Mouse (Mus musculus) intestine, postnatal 0 days (tissue): ENCODE measurements around the gene Zfp638. TPM values are rescaled to one million over a fixed set of nuclear protein-coding genes. Genes with fewer than 3 reads are reported as not detected.
"Not testable (repeated sequence)": the region's sequence is repeated elsewhere in the genome, so short reads cannot be mapped to it uniquely, and the experiment has no call there.

ENCODE experiments used
- ATAC-seq: fragments of 200-750 bp; cut with Nextera tagmentation; 2 replicates; pipeline ENCODE4 v1.8.0; 2017; ENCODE audit warnings: mild to moderate bottlenecking, moderate TSS enrichment, moderate library complexity
- H3K27ac ChIP-seq: fragments of 300-500 bp; sonication (generic); 2 replicates; pipeline ENCODE4 v1.5.1; 2014; ENCODE audit warnings: mild to moderate bottlenecking, low read depth, low read length, moderate library complexity
- H3K27me3 ChIP-seq: fragments of 300-500 bp; sonication (generic); replicated peaks from 2 replicates; pipeline ENCODE4 v1.6.1; 2014; ENCODE audit warnings: low read length, mixed read lengths; ENCODE audit not compliant: control insufficient read depth, insufficient read depth
- H3K36me3 ChIP-seq: fragments of 300-500 bp; sonication (generic); 2 replicates; pipeline ENCODE4 v1.6.1; 2014; ENCODE audit warnings: mild to moderate bottlenecking, moderate library complexity; ENCODE audit not compliant: control insufficient read depth, insufficient read depth
- H3K4me1 ChIP-seq: fragments of 300-500 bp; sonication (generic); replicated peaks from 2 replicates; pipeline ENCODE4 v1.6.1; 2014; ENCODE audit warnings: antibody characterized with exemption, low read length, mixed read lengths; ENCODE audit not compliant: control insufficient read depth, insufficient read depth
- H3K4me2 ChIP-seq: fragments of 300-500 bp; sonication (generic); replicated peaks from 2 replicates; pipeline ENCODE4 v1.6.1; 2014; ENCODE audit warnings: low read depth, mild to moderate bottlenecking, moderate library complexity
- H3K4me3 ChIP-seq: fragments of 300-500 bp; sonication (generic); 2 replicates; pipeline ENCODE4 v1.5.1; 2014; ENCODE audit warnings: low read depth, low read length
- H3K9ac ChIP-seq: fragments of 300-500 bp; sonication (generic); 2 replicates; pipeline ENCODE4 v1.6.1; 2014; ENCODE audit warnings: mild to moderate bottlenecking, low read depth, low read length
- H3K9me3 ChIP-seq: fragments of 300-500 bp; sonication (generic); 2 replicates; pipeline ENCODE4 v1.6.1; 2016; ENCODE audit warnings: mixed run types; ENCODE audit not compliant: control insufficient read depth
- CTCF ChIP-seq: sonication (generic); IDR thresholded peaks from 2 replicates; pipeline ENCODE4 v1.5.1; 2016; ENCODE audit warnings: low read depth, mild to moderate bottlenecking, control low read depth, antibody characterized with exemption, moderate library complexity
- WGBS: fragments of 180-500 bp; shearing (Covaris S2); extraction: QIAGEN DNeasy Blood & Tissue Kit; methylation state at CpG from one replicate; pipeline ENCODE4 v1.1.7; 2014; 5-methylcytosine and 5-hydroxymethylcytosine counted together
- polyA plus RNA-seq: library from polyadenylated mRNA; unstranded; fragments of >200 nt; fragmentation: Nextera tagmentation; extraction: Ambion mirVana; gene quantifications from 2 replicates; pipeline ENCODE4 v1.2.1, GENCODE M21; 2015

Gene Zfp638
- polyA plus RNA-seq, 1 experiment from 2014 or later, result 21.5 TPM

DNA sequence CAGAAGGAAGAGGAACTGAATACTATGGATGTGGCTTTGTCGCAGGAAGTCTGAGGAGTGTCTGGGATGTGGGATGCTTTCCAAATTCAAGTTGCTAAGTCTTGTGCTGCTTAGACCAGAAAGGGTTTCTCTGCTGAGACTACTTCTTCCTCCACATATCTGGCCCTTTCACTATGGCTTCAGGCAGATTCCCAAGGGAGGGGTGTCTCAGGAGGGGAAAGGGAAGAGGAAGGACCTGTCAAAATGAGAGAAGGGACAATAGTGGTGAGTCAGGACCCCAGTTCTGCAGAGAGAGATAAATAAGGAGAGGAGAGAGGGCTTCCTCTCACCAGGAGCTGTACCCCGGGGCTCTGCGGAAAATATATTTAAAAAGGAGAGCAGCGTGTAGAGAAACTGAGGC is 153.1 kb downstream of the Zfp638 start:
- no peaks in the 10 kb centered on the region for H3K36me3 ChIP-seq
- no peak for ATAC-seq
- no peak overlapping the region for H3K9ac ChIP-seq
- TF ChIP-seq CTCF, result no peak
- 0 out of 2 replicates have a peak overlapping the region, but pooled peaks have one; percentile 17 for H3K4me2 ChIP-seq
- no peaks in the 10 kb centered on the region for H3K9me3 ChIP-seq
- 64% methylated on average over 4 of the region's 4 CpGs for WGBS
- peak overlapping the region; percentile 36 for H3K4me3 ChIP-seq
- H3K27ac ChIP-seq, result no peak overlapping the region
- H3K27me3 ChIP-seq, result peaks cover 12% of the 10 kb centered on the region; the same call in 1 of the 2 replicates
- H3K4me1 ChIP-seq, result peaks cover 5% of the 10 kb centered on the region; the same call in 1 of the 2 replicates

DNA sequence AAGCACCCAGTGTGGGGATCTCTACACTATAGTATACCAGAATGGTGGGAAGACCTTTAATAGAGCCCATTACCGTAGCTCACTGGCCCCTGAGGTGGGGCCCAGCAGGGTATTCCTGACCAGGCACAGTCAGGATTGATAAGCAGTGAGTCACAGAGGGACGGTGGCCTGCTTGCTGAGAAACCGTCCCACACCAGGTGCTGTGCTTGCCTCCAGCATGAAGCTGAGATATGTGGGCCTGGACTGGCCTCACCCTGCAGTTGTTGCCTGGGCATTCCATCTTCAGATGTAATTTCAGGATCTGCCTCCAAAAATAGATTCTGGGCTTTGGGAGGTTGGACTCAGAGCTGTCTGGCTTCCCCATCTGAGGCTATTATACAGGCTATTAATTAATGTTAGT is 155.1 kb downstream of the Zfp638 start:
- H3K27me3 ChIP-seq, result peaks cover 12% of the 10 kb centered on the region; the same call in 1 of the 2 replicates
- H3K27ac ChIP-seq, result no peak overlapping the region
- no peaks in the 10 kb centered on the region for H3K36me3 ChIP-seq
- no peak overlapping the region for H3K4me3 ChIP-seq
- H3K4me1 ChIP-seq, result peaks cover 5% of the 10 kb centered on the region; the same call in 1 of the 2 replicates
- no peaks in the 10 kb centered on the region for H3K9me3 ChIP-seq
- no peak for ATAC-seq
- WGBS, result 47% methylated on average over 3 of the region's 3 CpGs
- no peak overlapping the region for H3K4me2 ChIP-seq
- H3K9ac ChIP-seq, result no peak overlapping the region
- no peak for TF ChIP-seq CTCF

DNA sequence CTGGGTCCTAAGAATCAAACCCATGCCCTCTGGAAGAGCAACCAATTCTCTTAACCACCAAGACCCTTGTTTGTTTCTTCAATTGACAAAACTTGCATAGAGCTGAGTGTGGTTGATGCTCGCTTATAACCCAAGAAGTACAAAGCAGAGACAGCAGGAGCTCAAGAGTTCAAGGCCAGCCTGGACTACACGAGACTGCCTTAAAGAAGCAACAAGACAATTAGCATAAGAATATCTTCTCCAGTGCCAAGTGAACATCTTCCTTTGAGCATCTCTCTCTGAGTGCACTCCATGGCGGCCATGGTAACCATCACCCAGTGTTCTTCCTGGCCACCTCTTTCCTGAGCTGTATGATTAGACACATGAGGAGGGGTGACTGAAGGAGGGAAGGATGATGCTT is 158.7 kb downstream of the Zfp638 start:
- H3K36me3 ChIP-seq, result no peaks in the 10 kb centered on the region
- no peaks in the 10 kb centered on the region for H3K27me3 ChIP-seq
- no peaks in the 10 kb centered on the region for H3K9me3 ChIP-seq
- no peak overlapping the region for H3K27ac ChIP-seq
- H3K4me3 ChIP-seq, result no peak overlapping the region
- no peaks in the 10 kb centered on the region for H3K4me1 ChIP-seq
- no peak for ATAC-seq
- H3K4me2 ChIP-seq, result no peak overlapping the region
- TF ChIP-seq CTCF, result no peak
- 86% methylated on average over 3 of the region's 3 CpGs for WGBS
- no peak overlapping the region for H3K9ac ChIP-seq

DNA sequence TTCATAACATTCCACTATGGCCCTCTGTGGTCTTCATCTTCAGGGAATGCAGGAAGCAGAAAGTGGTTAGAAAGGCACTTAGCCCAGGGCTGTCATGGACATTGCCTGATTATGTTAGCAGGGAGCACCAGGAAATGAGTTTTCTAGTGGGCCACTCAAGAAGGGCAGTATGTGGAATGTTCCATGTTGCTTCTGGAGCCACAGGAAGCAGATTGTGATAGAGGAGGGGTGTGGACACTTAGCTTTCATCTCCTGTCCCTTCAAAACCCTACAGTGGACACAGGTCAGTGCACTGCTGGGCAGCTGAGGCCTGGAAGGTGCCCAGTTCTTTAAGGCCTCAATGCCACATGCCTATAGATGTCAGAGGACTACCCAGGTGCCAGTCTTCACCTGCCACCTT is 161.9 kb downstream of the Zfp638 start:
- ATAC-seq, result no peak
- no peak for TF ChIP-seq CTCF
- H3K36me3 ChIP-seq, result no peaks in the 10 kb centered on the region
- no peaks in the 10 kb centered on the region for H3K4me1 ChIP-seq
- H3K9ac ChIP-seq, result no peak overlapping the region
- no peak overlapping the region for H3K27ac ChIP-seq
- H3K4me2 ChIP-seq, result no peak overlapping the region
- H3K4me3 ChIP-seq, result no peak overlapping the region
- no peaks in the 10 kb centered on the region for H3K9me3 ChIP-seq
- H3K27me3 ChIP-seq, result no peaks in the 10 kb centered on the region

DNA sequence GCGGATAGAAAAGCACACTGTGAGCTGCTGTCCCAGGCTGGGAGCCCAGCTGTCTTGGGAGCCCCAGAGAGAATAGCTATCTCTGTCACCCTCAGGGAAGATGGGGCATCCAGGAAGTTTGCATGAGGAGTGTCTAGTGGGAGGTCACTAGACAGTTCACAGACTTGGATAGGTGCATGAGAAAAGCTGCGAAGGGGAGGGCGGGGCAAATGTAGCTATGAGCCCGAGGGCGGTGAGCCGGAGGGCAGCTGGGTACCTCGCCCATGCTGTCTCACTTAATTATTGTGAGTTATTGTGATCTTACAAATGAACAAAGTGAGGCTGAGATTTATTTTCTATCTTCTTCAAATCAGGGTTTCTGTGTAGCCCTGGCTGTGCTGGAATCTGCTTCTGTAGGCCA is 162.9 kb downstream of the Zfp638 start:
- Histone ChIP-seq H3K9ac (no peak overlapping the region; the same call in 1 of the 2 replicates), H3K4me1 (no peaks in the 10 kb centered on the region), H3K4me2 (no peak overlapping the region), H3K9me3 (no peaks in the 10 kb centered on the region), H3K36me3 (no peaks in the 10 kb centered on the region), H3K27ac (no peak overlapping the region), H3K27me3 (no peaks in the 10 kb centered on the region), H3K4me3 (no peak overlapping the region)
- TF ChIP-seq CTCF, result no peak
- no peak for ATAC-seq
- WGBS, result 87% methylated on average over 7 of the region's 7 CpGs

DNA sequence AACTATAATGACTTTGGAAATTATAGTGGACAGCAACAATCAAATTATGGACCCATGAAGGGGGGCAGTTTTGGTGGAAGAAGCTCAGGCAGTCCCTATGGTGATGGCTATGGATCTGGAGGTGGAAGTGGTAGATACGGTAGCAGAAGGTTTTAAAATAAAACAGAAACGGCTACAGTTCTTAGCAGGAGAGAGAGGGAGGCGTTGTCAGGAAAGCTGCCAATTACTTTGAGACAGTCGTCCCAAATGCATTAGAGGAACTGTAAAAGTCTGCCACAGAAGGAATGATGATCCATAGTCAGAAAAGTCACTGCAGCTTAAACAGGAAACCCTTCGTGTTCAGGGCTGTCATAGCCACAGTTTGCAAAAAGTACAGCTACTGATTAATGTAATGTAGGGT is 165.6 kb downstream of the Zfp638 start:
- 59% methylated on average over 5 of the region's 5 CpGs for WGBS
- H3K27ac ChIP-seq, H3K27me3 ChIP-seq, H3K4me2 ChIP-seq, H3K36me3 ChIP-seq, ATAC-seq, H3K4me1 ChIP-seq, H3K4me3 ChIP-seq, H3K9ac ChIP-seq, H3K9me3 ChIP-seq: not testable (repeated sequence)

Other genes with a start within 250 kb of the Zfp638 start
- 4.5 and 5.3 TPM in 2 replicates for gene Clec4f, start 210.9 kb upstream of the Zfp638 start, polyA plus RNA-seq
- gene Cd207, start 189.3 kb upstream of the Zfp638 start, polyA plus RNA-seq, result not detected in 2 replicates
- not detected in 2 replicates for gene Vax2, start 155.8 kb upstream of the Zfp638 start, polyA plus RNA-seq
- not detected in 2 replicates for gene Atp6v1b1, start 124.1 kb upstream of the Zfp638 start, polyA plus RNA-seq
- not detected in 2 replicates for gene Ankrd53, start 104.5 kb upstream of the Zfp638 start, polyA plus RNA-seq
- gene Tex261, start 91.3 kb upstream of the Zfp638 start, polyA plus RNA-seq, result 107 and 111 TPM in 2 replicates
- 116 and 134 TPM in 2 replicates for gene Nagk, start 72.1 kb upstream of the Zfp638 start, polyA plus RNA-seq
- gene Paip2b, start 35.4 kb upstream of the Zfp638 start, polyA plus RNA-seq, result 5.6 and 6.0 TPM in 2 replicates
- 5.1 and 5.9 TPM in 2 replicates for gene Dysf, start 141.5 kb downstream of the Zfp638 start, polyA plus RNA-seq